Mouse (Mus musculus) embryonic facial prominence, embryonic 14.5 days (tissue): ENCODE measurements around the gene Zfpm1. TPM values are rescaled to one million over a fixed set of nuclear protein-coding genes. Genes with fewer than 3 reads are reported as not detected.

Experiments
- ATAC-seq: fragments of 200-750 bp; cut with Nextera tagmentation; 2 replicates; pipeline ENCODE4 v1.8.0; 2017; ENCODE audit warnings: low read depth, moderate number of reproducible peaks, moderate TSS enrichment
- DNase-seq: peaks from one replicate; pipeline ENCODE4 v3.0.0-alpha.2; 2015; ENCODE audit warnings: low spot score
- H3K27ac ChIP-seq: fragments of 300-500 bp; sonication (generic); replicated peaks from 2 replicates; pipeline ENCODE4 v1.5.1; 2014; ENCODE audit warnings: low read depth, mild to moderate bottlenecking, low read length, moderate library complexity
- H3K27me3 ChIP-seq: fragments of 300-500 bp; sonication (generic); replicated peaks from 2 replicates; pipeline ENCODE4 v1.6.1; 2014; ENCODE audit warnings: low read length; ENCODE audit not compliant: control insufficient read depth, insufficient read depth
- H3K36me3 ChIP-seq: fragments of 300-500 bp; sonication (generic); 2 replicates; pipeline ENCODE4 v1.6.1; 2014; ENCODE audit warnings: low read length, mixed read lengths; ENCODE audit not compliant: control insufficient read depth, insufficient read depth
- H3K4me1 ChIP-seq: fragments of 300-500 bp; sonication (generic); 2 replicates; pipeline ENCODE4 v1.6.1; 2014; ENCODE audit warnings: antibody characterized with exemption, low read length; ENCODE audit not compliant: control insufficient read depth, insufficient read depth
- H3K4me2 ChIP-seq: fragments of 300-500 bp; sonication (generic); 2 replicates; pipeline ENCODE4 v1.6.1; 2014; ENCODE audit warnings: low read depth, mild to moderate bottlenecking, low read length, moderate library complexity, mixed read lengths
- H3K4me3 ChIP-seq: fragments of 300-500 bp; sonication (generic); 2 replicates; pipeline ENCODE4 v1.5.1; 2014; ENCODE audit warnings: low read depth, mild to moderate bottlenecking, low read length
- H3K9ac ChIP-seq: fragments of 300-500 bp; sonication (generic); 2 replicates; pipeline ENCODE4 v1.6.1; 2014; ENCODE audit warnings: low read depth, mild to moderate bottlenecking, low read length, moderate library complexity, mixed read lengths
- H3K9me3 ChIP-seq: fragments of 300-500 bp; sonication (generic); 2 replicates; pipeline ENCODE4 v1.6.1; 2016; ENCODE audit warnings: low read length; ENCODE audit not compliant: control insufficient read depth
- WGBS: fragments of 180-500 bp; shearing (Covaris S2); extraction: QIAGEN DNeasy Blood & Tissue Kit; methylation state at CpG from one replicate; pipeline ENCODE4 v1.1.7; 2014; 5-methylcytosine and 5-hydroxymethylcytosine counted together
- polyA plus RNA-seq: library from polyadenylated mRNA; unstranded; fragments of >200 nt; fragmentation: Nextera tagmentation; extraction: Ambion mirVana; gene quantifications from 2 replicates; pipeline ENCODE4 v1.2.1, GENCODE M21; 2014

Zfpm1 gene
- polyA plus RNA-seq, 1 experiment from 2014 or later = 1.7 TPM

DNA sequence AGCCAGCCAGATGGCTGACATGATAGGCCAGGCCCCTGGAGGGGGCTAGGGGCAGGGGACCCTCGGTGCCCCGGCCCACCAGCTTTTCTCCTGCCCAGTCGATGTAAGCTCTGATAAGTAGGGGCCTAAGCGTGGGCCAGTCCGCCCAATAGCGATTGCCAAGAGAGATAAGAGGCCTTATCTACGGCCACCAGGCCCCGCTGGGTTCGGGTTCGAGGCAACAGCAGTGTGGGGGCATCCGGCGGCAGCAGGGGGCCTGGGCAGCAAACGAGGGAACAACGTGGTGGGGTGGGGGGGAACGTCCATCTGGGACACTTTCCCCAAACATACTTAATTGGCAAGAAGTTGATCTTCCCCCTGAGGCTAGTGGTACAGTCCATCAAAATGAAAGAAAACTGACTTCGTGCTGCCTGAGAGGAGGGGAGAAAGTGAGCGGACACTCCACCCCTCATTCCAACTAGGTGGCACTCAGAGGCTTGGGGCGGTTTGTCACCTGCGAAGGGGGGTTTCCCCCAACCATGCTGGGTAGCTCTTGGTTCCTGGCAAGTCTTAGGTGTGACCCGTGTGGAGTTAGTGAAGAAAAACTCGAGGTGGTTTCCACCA lies 2.8 kb downstream of the Zfpm1 start:
- peak overlapping the region; percentile 52; the same call in 1 of the 2 replicates for H3K27ac ChIP-seq
- no peaks in the 10 kb centered on the region for H3K36me3 ChIP-seq
- peak overlapping the region; percentile 99 for H3K4me2 ChIP-seq
- no peak for ATAC-seq
- peaks cover 24% of the 10 kb centered on the region for H3K27me3 ChIP-seq
- WGBS = 3% methylated on average over 18 of the region's 21 CpGs
- H3K4me1 ChIP-seq = peaks cover 27% of the 10 kb centered on the region
- no peaks in the 10 kb centered on the region for H3K9me3 ChIP-seq
- peak overlapping the region; percentile 76 for H3K9ac ChIP-seq
- H3K4me3 ChIP-seq = peak overlapping the region; percentile 71
- peak; percentile 20 for DNase-seq

- 53% methylated on average over 6 of the region's 6 CpGs for WGBS
- ATAC-seq (no peak), DNase-seq (no peak)
- peaks cover 24% of the 10 kb centered on the region for H3K27me3 ChIP-seq
- no peak overlapping the region for H3K27ac ChIP-seq
- no peak overlapping the region for H3K4me2 ChIP-seq
- peaks cover 24% of the 10 kb centered on the region for H3K4me1 ChIP-seq
- no peaks in the 10 kb centered on the region for H3K9me3 ChIP-seq
- no peaks in the 10 kb centered on the region for H3K36me3 ChIP-seq
- no peak overlapping the region for H3K9ac ChIP-seq
- no peak overlapping the region for H3K4me3 ChIP-seq
These were observed 3.8 kb downstream of the Zfpm1 start for GRCm38 (mm10) chr8:122285727-122286126.

GRCm38 (mm10) chr8:122286899-122287298 lies 5.0 kb downstream of the Zfpm1 start:
- WGBS = 81% methylated on average over 10 of the region's 10 CpGs
- DNase-seq (no peak), ATAC-seq (no peak)
- peaks cover 24% of the 10 kb centered on the region for H3K27me3 ChIP-seq
- no peak overlapping the region for H3K4me2 ChIP-seq
- H3K9ac ChIP-seq = no peak overlapping the region
- H3K36me3 ChIP-seq = no peaks in the 10 kb centered on the region
- H3K9me3 ChIP-seq = no peaks in the 10 kb centered on the region
- no peak overlapping the region for H3K27ac ChIP-seq
- H3K4me1 ChIP-seq = peaks cover 21% of the 10 kb centered on the region
- no peak overlapping the region for H3K4me3 ChIP-seq

DNA sequence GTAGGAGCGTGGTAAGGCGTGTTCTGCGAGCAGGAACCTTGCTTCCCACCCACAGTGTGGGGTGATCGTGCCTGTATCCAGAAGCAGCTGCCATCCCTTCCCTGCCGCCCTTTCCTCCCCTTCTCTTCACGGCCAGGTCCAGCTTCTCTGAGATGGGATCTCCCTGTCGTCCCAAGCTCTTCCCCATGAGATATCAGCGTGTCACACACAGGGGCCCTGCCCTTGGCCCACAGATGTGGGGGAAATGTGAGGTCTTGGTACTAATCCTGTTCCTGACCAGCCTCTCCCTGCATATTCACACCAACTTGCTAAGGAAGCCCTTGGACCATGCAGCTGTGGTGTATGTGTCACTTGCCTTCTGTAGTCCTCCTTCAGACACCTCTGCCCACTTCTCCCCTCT lies 5.8 kb downstream of the Zfpm1 start:
- ATAC-seq (no peak), DNase-seq (no peak)
- peaks cover 21% of the 10 kb centered on the region for H3K4me1 ChIP-seq
- H3K27me3 ChIP-seq = peaks cover 24% of the 10 kb centered on the region
- H3K4me3 ChIP-seq = no peak overlapping the region
- H3K9me3 ChIP-seq = no peaks in the 10 kb centered on the region
- no peak overlapping the region for H3K9ac ChIP-seq
- no peaks in the 10 kb centered on the region for H3K36me3 ChIP-seq
- 79% methylated on average over 8 of the region's 8 CpGs for WGBS
- no peak overlapping the region for H3K4me2 ChIP-seq
- no peak overlapping the region for H3K27ac ChIP-seq

GRCm38 (mm10) chr8:122288344-122288743 lies 6.4 kb downstream of the Zfpm1 start:
- DNase-seq (no peak), ATAC-seq (no peak)
- H3K27ac ChIP-seq = no peak overlapping the region
- peaks cover 19% of the 10 kb centered on the region for H3K27me3 ChIP-seq
- no peak overlapping the region for H3K4me2 ChIP-seq
- H3K4me3 ChIP-seq = no peak overlapping the region
- peaks cover 17% of the 10 kb centered on the region for H3K4me1 ChIP-seq
- H3K36me3 ChIP-seq = no peaks in the 10 kb centered on the region
- 71% methylated on average over 3 of the region's 3 CpGs for WGBS
- H3K9me3 ChIP-seq = no peaks in the 10 kb centered on the region
- H3K9ac ChIP-seq = no peak overlapping the region

DNA sequence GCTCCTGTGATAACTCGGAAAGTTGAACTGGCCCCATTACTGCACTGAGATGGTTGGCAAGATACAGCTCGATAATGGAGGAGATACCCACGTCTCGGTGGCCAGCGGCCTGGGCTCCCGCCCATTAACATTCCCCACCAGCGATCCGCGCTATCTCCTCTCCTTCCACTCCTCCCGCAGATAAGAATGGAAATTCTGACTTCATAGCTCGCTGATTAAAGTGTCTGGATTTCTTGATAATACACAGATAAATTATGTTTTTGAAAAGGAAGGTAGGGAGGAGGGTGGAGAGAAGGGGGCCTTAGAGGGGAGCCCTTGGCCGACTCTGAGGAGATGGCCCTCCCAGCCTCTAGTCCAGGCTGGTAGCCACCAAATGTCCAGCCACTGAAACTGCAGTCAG lies 9.1 kb downstream of the Zfpm1 start:
- Histone ChIP-seq H3K9ac (no peak overlapping the region), H3K4me2 (no peak overlapping the region)
- WGBS = 73% methylated on average over 12 of the region's 12 CpGs

DNA sequence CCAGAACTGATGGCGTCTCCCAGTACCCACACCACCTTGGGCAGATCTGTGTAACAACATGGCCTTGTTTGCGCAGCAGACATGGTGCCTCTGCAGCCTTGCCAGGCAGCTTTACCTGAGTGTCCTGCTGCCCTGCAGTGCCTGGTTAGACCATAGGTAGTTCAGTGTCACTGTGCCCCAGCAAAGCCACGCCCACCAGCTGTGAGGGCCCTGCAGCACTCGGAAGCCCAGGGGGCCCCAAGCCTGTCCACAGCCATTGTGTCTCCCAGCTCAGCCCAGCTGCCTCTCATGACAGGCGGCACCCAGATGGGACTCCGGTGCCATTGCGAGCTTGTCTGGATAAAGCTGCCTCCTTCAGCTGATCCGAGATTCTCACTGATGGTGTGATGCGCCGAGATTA lies 9.6 kb downstream of the Zfpm1 start:
- WGBS = 41% methylated on average over 10 of the region's 10 CpGs
- H3K27ac ChIP-seq = no peak overlapping the region
- H3K36me3 ChIP-seq = no peaks in the 10 kb centered on the region
- H3K9ac ChIP-seq = no peak overlapping the region
- H3K27me3 ChIP-seq = no peaks in the 10 kb centered on the region
- H3K4me1 ChIP-seq = no peaks in the 10 kb centered on the region; the same call in 1 of the 2 replicates
- no peak for ATAC-seq
- no peaks in the 10 kb centered on the region for H3K9me3 ChIP-seq
- H3K4me2 ChIP-seq = no peak overlapping the region
- no peak overlapping the region for H3K4me3 ChIP-seq
- peak; percentile 32 for DNase-seq

More for the DNA sequence above, 9.1 kb downstream of the Zfpm1 start:
- no peak overlapping the region for H3K27ac ChIP-seq
- H3K4me3 ChIP-seq = no peak overlapping the region
- no peaks in the 10 kb centered on the region for H3K36me3 ChIP-seq
- no peak for DNase-seq
- H3K27me3 ChIP-seq = no peaks in the 10 kb centered on the region
- ATAC-seq = no peak
- H3K4me1 ChIP-seq = no peaks in the 10 kb centered on the region; the same call in 1 of the 2 replicates
- H3K9me3 ChIP-seq = no peaks in the 10 kb centered on the region

GRCm38 (mm10) chr8:122293484-122293883 lies 11.5 kb downstream of the Zfpm1 start:
- H3K27ac ChIP-seq = no peak overlapping the region
- no peak for ATAC-seq
- 73% methylated on average over 10 of the region's 10 CpGs for WGBS

GRCm38 (mm10) chr8:122294273-122294683 lies 12.3 kb downstream of the Zfpm1 start:
- Histone ChIP-seq H3K4me3 (no peak overlapping the region), H3K27me3 (no peaks in the 10 kb centered on the region), H3K36me3 (no peaks in the 10 kb centered on the region), H3K4me1 (no peaks in the 10 kb centered on the region; the same call in 1 of the 2 replicates), H3K9me3 (no peaks in the 10 kb centered on the region), H3K27ac (no peak overlapping the region), H3K9ac (no peak overlapping the region), H3K4me2 (no peak overlapping the region)
- DNase-seq (peak; percentile 86), ATAC-seq (peak; percentile 86)
- WGBS = 6% methylated on average over 7 of the region's 7 CpGs

More at GRCm38 (mm10) chr8:122293484-122293883, 11.5 kb downstream of the Zfpm1 start:
- Histone ChIP-seq H3K4me2 (no peak overlapping the region), H3K27me3 (no peaks in the 10 kb centered on the region), H3K9ac (no peak overlapping the region), H3K9me3 (no peaks in the 10 kb centered on the region), H3K4me1 (no peaks in the 10 kb centered on the region; the same call in 1 of the 2 replicates), H3K36me3 (no peaks in the 10 kb centered on the region), H3K4me3 (no peak overlapping the region)
- no peak for DNase-seq
